Mouse (Mus musculus): Measurements from ENCODE around the gene Dhx16. TPM values are rescaled to one million over a fixed set of nuclear protein-coding genes. Genes with fewer than 3 reads are reported as not detected.
"Not testable (repeated sequence)": the region's sequence is repeated elsewhere in the genome, so short reads cannot be mapped to it uniquely, and the experiment has no call there.

Gene Dhx16
- total RNA-seq, 2 experiments from 2014 or later = 43.3 to 48.3 TPM

GRCm38 (mm10) chr17:35919060-35919715 lies 39.6 kb downstream of the Dhx16 start:
- peak; percentile 78 to 85 for DNase-seq (ENCODE audit: low spot score in 2 of 2)

- DNase-seq (ENCODE audit: low spot score in 2 of 2) = no peak
Observed at GRCm38 (mm10) chr17:35919864-35920301, 40.3 kb downstream of the Dhx16 start.

GRCm38 (mm10) chr17:35920384-35920783 lies 40.8 kb downstream of the Dhx16 start:
- no peak for DNase-seq (ENCODE audit: low spot score in 2 of 2)

GRCm38 (mm10) chr17:35920862-35921562 lies 41.4 kb downstream of the Dhx16 start:
- DNase-seq (ENCODE audit: low spot score in 2 of 2) = no peak

- DNase-seq (ENCODE audit: low spot score in 2 of 2) = no peak
Observed at GRCm38 (mm10) chr17:35921710-35922109, 42.1 kb downstream of the Dhx16 start.

- DNase-seq (ENCODE audit: low spot score in 2 of 2) = no peak
Observed at GRCm38 (mm10) chr17:35922566-35922965, 42.9 kb downstream of the Dhx16 start.

- no peak for DNase-seq (ENCODE audit: low spot score in 2 of 2)
Observed at GRCm38 (mm10) chr17:35923281-35923680, 43.7 kb downstream of the Dhx16 start.

GRCm38 (mm10) chr17:35927471-35927870 lies 47.9 kb downstream of the Dhx16 start:
- DNase-seq (ENCODE audit: low spot score in 2 of 2) = no peak

- no peak for DNase-seq (ENCODE audit: low spot score in 2 of 2)
Observed at GRCm38 (mm10) chr17:35929534-35929933, 49.9 kb downstream of the Dhx16 start.

GRCm38 (mm10) chr17:35930627-35931026 lies 51.0 kb downstream of the Dhx16 start:
- no peak for DNase-seq (ENCODE audit: low spot score in 2 of 2)

GRCm38 (mm10) chr17:35932608-35933007 lies 53.0 kb downstream of the Dhx16 start:
- no peak for DNase-seq (ENCODE audit: low spot score in 2 of 2)

- not testable (repeated sequence) for DNase-seq (ENCODE audit: low spot score in 2 of 2)
Observed at GRCm38 (mm10) chr17:35935763-35936162, 56.1 kb downstream of the Dhx16 start.

- DNase-seq (ENCODE audit: low spot score in 2 of 2) = no peak
Observed at GRCm38 (mm10) chr17:35937700-35938348, 58.2 kb downstream of the Dhx16 start.

- no peak for DNase-seq (ENCODE audit: low spot score in 2 of 2)
Observed at GRCm38 (mm10) chr17:35939108-35939507, 59.5 kb downstream of the Dhx16 start.

GRCm38 (mm10) chr17:35939941-35940340 lies 60.3 kb downstream of the Dhx16 start:
- no peak for DNase-seq (ENCODE audit: low spot score in 2 of 2)

Small RNA genes within 50 kb of the gene (microRNA-seq; reads per million reads assigned to microRNA genes)
- gene Gm28033 (ENCODE audit: borderline number of aligned reads in 2 of 2) (0 to 1.2 reads per million in 2 experiments), gene Mir1894 (ENCODE audit: borderline number of aligned reads in 2 of 2) (0 reads per million in 2 experiments)

Other genes with a start within 250 kb of the Dhx16 start
- not detected for gene Mucl3, start 236.1 kb upstream of the Dhx16 start, total RNA-seq (2021)
- gene Vars2, start 212.2 kb upstream of the Dhx16 start, total RNA-seq (2021) = 10 to 100 TPM; 37.2 to 38.7 TPM
- gene Gtf2h4, start 206.1 kb upstream of the Dhx16 start, total RNA-seq (2021) = 10 to 100 TPM; 20.2 to 20.8 TPM
- 10 to 100 TPM; 33.5 to 44.1 TPM for gene Ddr1, start 175.2 kb upstream of the Dhx16 start, total RNA-seq (2021)
- 10 to 100 TPM in 1 of 2 experiments, 1 to 10 TPM in 1; 7.9 to 19.0 TPM for gene Ier3, start 58.1 kb upstream of the Dhx16 start, total RNA-seq (2021)
- gene Flot1, start 56.6 kb upstream of the Dhx16 start, total RNA-seq (2021) = 10 to 100 TPM; 62.9 to 71.2 TPM
- gene Tubb5, start 41.5 kb upstream of the Dhx16 start, total RNA-seq (2021) = 100 to 1,000 TPM; 134 to 185 TPM
- 10 to 100 TPM; 11.5 to 16.7 TPM for gene Mdc1, start 38.3 kb upstream of the Dhx16 start, total RNA-seq (2021)
- 1 to 10 TPM; 2.3 TPM for gene Nrm, start 18.5 kb upstream of the Dhx16 start, total RNA-seq (2021)
- gene Ppp1r18, start 14.2 kb upstream of the Dhx16 start, total RNA-seq (2021) = 10 to 100 TPM; 35.3 to 41.0 TPM
- gene 2310061I04Rik, start 17.6 kb downstream of the Dhx16 start, total RNA-seq (2021) = 10 to 100 TPM; 49.5 to 53.8 TPM
- 10 to 100 TPM; 43.9 to 44.5 TPM for gene Atat1, start 30.3 kb downstream of the Dhx16 start, total RNA-seq (2021)
- gene Mrps18b, start 36.6 kb downstream of the Dhx16 start, total RNA-seq (2021) = 100 to 1,000 TPM in 1 of 2 experiments, 10 to 100 TPM in 1; 93.5 to 102 TPM
- gene Ppp1r10, start 36.6 kb downstream of the Dhx16 start, total RNA-seq (2021) = 10 to 100 TPM; 63.7 to 98.8 TPM
- gene Abcf1, start 89.9 kb downstream of the Dhx16 start, total RNA-seq (2021) = 10 to 100 TPM; 80.0 to 95.8 TPM
- 10 to 100 TPM; 47.9 to 55.9 TPM for gene Gnl1, start 100.0 kb downstream of the Dhx16 start, total RNA-seq (2021)
- gene Prr3, start 100.4 kb downstream of the Dhx16 start, total RNA-seq (2021) = 10 to 100 TPM; 17.5 to 22.8 TPM
- 1 to 10 TPM; 7.5 to 8.1 TPM for gene H2-T24, start 140.7 kb downstream of the Dhx16 start, total RNA-seq (2021)
- gene H2-T23, start 153.0 kb downstream of the Dhx16 start, total RNA-seq (2021) = 100 to 1,000 TPM in 1 of 2 experiments, 10 to 100 TPM in 1; 68.0 to 139 TPM
- gene H2-T22, start 162.9 kb downstream of the Dhx16 start, total RNA-seq (2021) = 10 to 100 TPM; 33.0 to 61.5 TPM
- gene Gm6034, start 163.1 kb downstream of the Dhx16 start, total RNA-seq (2021) = not detected
- gene Gm11127, start 178.6 kb downstream of the Dhx16 start, total RNA-seq (2021) = 10 to 100 TPM in 1 of 2 experiments, 1 to 10 TPM in 1; 7.0 to 18.8 TPM
- gene Gm19684, start 241.9 kb downstream of the Dhx16 start, total RNA-seq (2021) = under 1 TPM in 1 of 2 experiments, not detected in 1; 0.77 TPM
- gene Gm7030, start 249.6 kb downstream of the Dhx16 start, total RNA-seq (2021) = under 1 TPM; 0.53 to 0.67 TPM

Measured in adrenal gland, adult 18-20 months (tissue).